Mouse (Mus musculus) MEL (cell line): ENCODE measurements around the gene Kif5a. TPM values are rescaled to one million over a fixed set of nuclear protein-coding genes. Genes with fewer than 3 reads are reported as not detected.

Experiments
- DNase-seq: peaks from one replicate; pipeline ENCODE4 v3.0.0; 2011; ENCODE audit warnings: low read depth, low spot score
- H3K27ac ChIP-seq: 2 replicates; pipeline ENCODE4 v1.5.1; 2012; ENCODE audit warnings: low read depth, mild to moderate bottlenecking, control low read depth, low read length, moderate library complexity; ENCODE audit not compliant: control insufficient read depth
- H3K27me3 ChIP-seq, 2 experiments: fragments of 150-350 bp in 1 of 2; sonication (generic) in 1 of 2; 2 replicates each; pipeline ENCODE4 v1.6.1; 2012; ENCODE audit warnings: low read length in 2 of 2, mild to moderate bottlenecking in 2 of 2, improper control_type of control experiment in 1 of 2, moderate library complexity in 1 of 2; ENCODE audit not compliant: insufficient read depth in 2 of 2, control insufficient read depth in 1 of 2
- H3K36me3 ChIP-seq, 2 experiments: 2 replicates each; pipeline ENCODE4 v1.6.1; 2012 to 2014; ENCODE audit warnings: low read length in 2 of 2, improper control_type of control experiment in 1 of 2, inconsistent platforms in 1 of 2, mild to moderate bottlenecking in 1 of 2; ENCODE audit not compliant: insufficient read depth in 2 of 2, control insufficient read depth in 1 of 2
- H3K4me1 ChIP-seq, 2 experiments: fragments of 150-350 bp in 1 of 2; sonication (generic) in 1 of 2; 2 replicates each; pipeline ENCODE4 v1.6.1; 2012; ENCODE audit warnings: low read length in 2 of 2, improper control_type of control experiment in 1 of 2, mild to moderate bottlenecking in 1 of 2; ENCODE audit not compliant: insufficient read depth in 2 of 2, control insufficient read depth in 1 of 2
- H3K4me3 ChIP-seq, 2 experiments: fragments of 150-350 bp in 1 of 2; sonication (generic) in 1 of 2; 2 replicates each; pipeline ENCODE4 v1.5.1; 2012; ENCODE audit warnings: low read depth in 2 of 2, low read length in 2 of 2, mild to moderate bottlenecking in 2 of 2, moderate library complexity in 2 of 2, control low read depth in 1 of 2, improper control_type of control experiment in 1 of 2; ENCODE audit not compliant: control insufficient read depth in 1 of 2, insufficient read depth in 1 of 2
- H3K79me2 ChIP-seq: 2 replicates; pipeline ENCODE4 v1.6.1; 2012; ENCODE audit warnings: mild to moderate bottlenecking, low read length, moderate library complexity; ENCODE audit not compliant: control insufficient read depth, poor library complexity, insufficient read depth
- H3K9ac ChIP-seq: 2 replicates; pipeline ENCODE4 v1.6.1; 2012; ENCODE audit warnings: low read depth, mild to moderate bottlenecking, control low read depth, low read length, moderate library complexity; ENCODE audit not compliant: control insufficient read depth, poor library complexity, severe bottlenecking
- H3K9me3 ChIP-seq: fragments of 150-350 bp; sonication (generic); replicated peaks from 2 replicates; pipeline ENCODE4 v1.6.1; 2012; ENCODE audit warnings: mild to moderate bottlenecking, low read length, improper control_type of control experiment, moderate library complexity; ENCODE audit not compliant: insufficient read depth
- BHLHE40 ChIP-seq: IDR thresholded peaks from 2 replicates; pipeline ENCODE4 v1.6.1; 2012; ENCODE audit warnings: low read depth, mild to moderate bottlenecking, inconsistent platforms, low read length, improper control_type of control experiment, borderline replicate concordance
- CHD1 ChIP-seq: IDR thresholded peaks from 2 replicates; pipeline ENCODE4 v1.6.1; 2012; ENCODE audit warnings: low read depth, mild to moderate bottlenecking, inconsistent platforms, low read length, improper control_type of control experiment
- CHD2 ChIP-seq: IDR thresholded peaks from 2 replicates; pipeline ENCODE4 v1.6.1; 2011; ENCODE audit warnings: low read length, improper control_type of control experiment
- CTCF ChIP-seq, 3 experiments: IDR thresholded peaks in 2 of 3; conservative IDR thresholded peaks in 1 of 3; 2 replicates each; pipeline ENCODE4 v1.5.1; 2011 to 2012; ENCODE audit warnings: low read length in 3 of 3, low read depth in 2 of 3, mild to moderate bottlenecking in 2 of 3, improper control_type of control experiment in 1 of 3, inconsistent platforms in 1 of 3, mixed read lengths in 1 of 3, moderate library complexity in 1 of 3; ENCODE audit not compliant: control insufficient read depth in 1 of 3, insufficient read depth in 1 of 3, poor library complexity in 1 of 3, severe bottlenecking in 1 of 3
- E2F4 ChIP-seq: IDR thresholded peaks from 2 replicates; pipeline ENCODE4 v1.6.1; 2011; ENCODE audit warnings: low read depth, low read length, improper control_type of control experiment, borderline replicate concordance
- EP300 ChIP-seq, 2 experiments: IDR thresholded peaks; 2 replicates each; pipeline ENCODE4 v1.6.1; 2011; ENCODE audit warnings: improper control_type of control experiment in 2 of 2, low read length in 2 of 2, low read depth in 1 of 2, mild to moderate bottlenecking in 1 of 2
- ETS1 ChIP-seq: IDR thresholded peaks from 2 replicates; pipeline ENCODE4 v1.6.1; 2012; ENCODE audit warnings: low read depth, mild to moderate bottlenecking, inconsistent platforms, low read length, improper control_type of control experiment, moderate library complexity
- GATA1 ChIP-seq: IDR thresholded peaks from 2 replicates; pipeline ENCODE4 v1.6.1; 2011; ENCODE audit warnings: low read depth, low read length, improper control_type of control experiment
- JUND ChIP-seq: IDR thresholded peaks from 2 replicates; pipeline ENCODE4 v1.6.1; 2011; ENCODE audit warnings: low read depth, mild to moderate bottlenecking, improper control_type of control experiment, low read length
- MAFK ChIP-seq: IDR thresholded peaks from 2 replicates; pipeline ENCODE4 v1.6.1; 2011; ENCODE audit warnings: low read depth, mild to moderate bottlenecking, low read length, improper control_type of control experiment, borderline replicate concordance
- MAZ ChIP-seq: IDR thresholded peaks from 2 replicates; pipeline ENCODE4 v1.6.1; 2012; ENCODE audit warnings: low read depth, mild to moderate bottlenecking, inconsistent platforms, low read length, improper control_type of control experiment
- MEF2A ChIP-seq: IDR thresholded peaks from 2 replicates; pipeline ENCODE4 v1.6.1; 2014; ENCODE audit warnings: low read depth, mild to moderate bottlenecking, inconsistent platforms, low read length, improper control_type of control experiment; ENCODE audit not compliant: poor library complexity, insufficient replicate concordance, severe bottlenecking; ENCODE audit errors: extremely low read depth
- MXI1 ChIP-seq: IDR thresholded peaks from 2 replicates; pipeline ENCODE4 v1.6.1; 2011; ENCODE audit warnings: mild to moderate bottlenecking, low read depth, low read length, improper control_type of control experiment
- MYB ChIP-seq: IDR thresholded peaks from 2 replicates; pipeline ENCODE4 v1.6.1; 2011; ENCODE audit warnings: mild to moderate bottlenecking, low read depth, low read length, improper control_type of control experiment
- MYC ChIP-seq: IDR thresholded peaks from 2 replicates; pipeline ENCODE4 v1.6.1; 2011; ENCODE audit warnings: low read depth, mild to moderate bottlenecking, low read length, improper control_type of control experiment, moderate library complexity
- NRF1 ChIP-seq: IDR thresholded peaks from 2 replicates; pipeline ENCODE4 v1.6.1; 2014; ENCODE audit warnings: low read depth, mild to moderate bottlenecking, inconsistent platforms, low read length, improper control_type of control experiment, moderate library complexity; ENCODE audit not compliant: poor library complexity, insufficient read depth, severe bottlenecking
- POLR2AphosphoS2 ChIP-seq: IDR thresholded peaks from 2 replicates; pipeline ENCODE4 v1.6.1; 2011; ENCODE audit warnings: low read length, improper control_type of control experiment
- POLR2AphosphoS5 ChIP-seq: IDR thresholded peaks from 2 replicates; pipeline ENCODE4 v1.6.1; 2012; ENCODE audit warnings: low read depth, borderline replicate concordance, mild to moderate bottlenecking, inconsistent platforms, low read length, moderate library complexity, mixed read lengths
- RCOR1 ChIP-seq: IDR thresholded peaks from 2 replicates; pipeline ENCODE4 v1.6.1; 2012; ENCODE audit warnings: low read depth, mild to moderate bottlenecking, inconsistent platforms, low read length, improper control_type of control experiment
- SIN3A ChIP-seq: IDR thresholded peaks from 2 replicates; pipeline ENCODE4 v1.6.1; 2012; ENCODE audit warnings: low read length, improper control_type of control experiment, inconsistent platforms
- TBP ChIP-seq: IDR thresholded peaks from 2 replicates; pipeline ENCODE4 v1.8.0; 2011; ENCODE audit warnings: low read depth, low read length, improper control_type of control experiment
- USF1 ChIP-seq: IDR thresholded peaks from 2 replicates; pipeline ENCODE4 v1.6.1; 2014; ENCODE audit warnings: low read depth, mild to moderate bottlenecking, inconsistent platforms, low read length, improper control_type of control experiment, moderate library complexity
- ZC3H11A ChIP-seq: IDR thresholded peaks from 2 replicates; pipeline ENCODE4 v1.6.1; 2012; ENCODE audit warnings: low read depth, mild to moderate bottlenecking, inconsistent platforms, low read length, improper control_type of control experiment
- ZKSCAN1 ChIP-seq: IDR thresholded peaks from 2 replicates; pipeline ENCODE4 v1.6.1; 2012; ENCODE audit warnings: low read depth, mild to moderate bottlenecking, inconsistent platforms, low read length, improper control_type of control experiment, moderate library complexity
- ZMIZ1 ChIP-seq: IDR thresholded peaks from 2 replicates; pipeline ENCODE4 v1.6.1; 2012; ENCODE audit warnings: low read depth, mild to moderate bottlenecking, inconsistent platforms, low read length, improper control_type of control experiment, moderate library complexity
- ZNF384 ChIP-seq: IDR thresholded peaks from 2 replicates; pipeline ENCODE4 v1.6.1; 2012; ENCODE audit warnings: low read depth, mild to moderate bottlenecking, inconsistent platforms, low read length, improper control_type of control experiment
- polyA plus RNA-seq, 2 experiments: library from polyadenylated mRNA; stranded (reverse) in 1 of 2; unstranded in 1 of 2; fragments of >175 nt in 1 of 2; fragments of >200 nt in 1 of 2; gene quantifications; 2 replicates each; pipeline versions ENCODE4 v1.2.1 to v1.2.4; 2012; ENCODE audit warnings: low replicate concordance in 2 of 2, low read depth in 1 of 2; ENCODE audit not compliant: insufficient read length in 2 of 2, insufficient read depth in 1 of 2, missing spikeins in 1 of 2
- total RNA-seq: library from RNA; depleted of rRNA; stranded (reverse); fragments of 300-350 nt; gene quantifications from 2 replicates; pipeline ENCODE4 v1.2.3, GENCODE M21; 2012

Gene Kif5a
- total and polyA plus RNA-seq, 3 experiments: 0.42 to 1.3 TPM; not detected in 1

- TF ChIP-seq ZC3H11A (no peak), MYC (no peak), BHLHE40 (no peak), SIN3A (peak; percentile 72), MAZ (peak; percentile 73), EP300 (IDR thresholded peaks at IDR 0.05; ENCODE audit: low read depth in 1 of 2, low read length in 2 of 2) (peak; percentile 36 to 44; a peak in 2 of 4 replicates), NRF1 (no peak), MYB (no peak), MAFK (no peak), JUND (no peak), CHD2 (no peak), ZNF384 (peak; percentile 97), RCOR1 (peak; percentile 83), ZKSCAN1 (no peak; the same call in 1 of the 2 replicates), TBP (0 out of 2 replicates have a peak, but pooled peaks have one; percentile 41)
These were observed 68.5 kb downstream of the Kif5a start (continued) for GRCm38 (mm10) chr10:127194428-127195327.

GRCm38 (mm10) chr10:127193011-127193410 is 70.1 kb downstream of the Kif5a start:
- H3K4me3 ChIP-seq: no peak overlapping the region

More at GRCm38 (mm10) chr10:127193011-127193410, 70.1 kb downstream of the Kif5a start:
- Histone ChIP-seq H3K79me2 (peaks cover 11% of the 10 kb centered on the region; the same call in 1 of the 2 replicates), H3K27me3 (no peaks in the 10 kb centered on the region), H3K9ac (no peak overlapping the region), H3K4me1 (peaks cover 4 to 30% of the 10 kb centered on the region in 2 experiments; a peak in 3 of 4 replicates), H3K27ac (peak overlapping the region; percentile 1; the same call in 1 of the 2 replicates), H3K36me3 (peaks cover 0 to 30% of the 10 kb centered on the region in 2 experiments; a peak in 2 of 4 replicates), H3K9me3 (no peaks in the 10 kb centered on the region)
- no peak for TF ChIP-seq TBP
- no peak for TF ChIP-seq MEF2A
- no peak for TF ChIP-seq ETS1
- TF ChIP-seq USF1: no peak
- TF ChIP-seq E2F4: no peak
- TF ChIP-seq CHD1: no peak
- no peak for TF ChIP-seq GATA1
- TF ChIP-seq POLR2AphosphoS2: no peak
- no peak for TF ChIP-seq JUND
- no peak for TF ChIP-seq MXI1
- TF ChIP-seq RCOR1: no peak
- no peak for TF ChIP-seq EP300 (IDR thresholded peaks at IDR 0.05; ENCODE audit: low read depth in 1 of 2, low read length in 2 of 2)
- no peak for TF ChIP-seq ZMIZ1
- no peak for TF ChIP-seq MYB
- no peak for TF ChIP-seq MAFK
- no peak for TF ChIP-seq POLR2AphosphoS5
- TF ChIP-seq CTCF (IDR thresholded peaks at IDR 0.05 in 2 of 3, conservative IDR thresholded peaks at IDR 0.05 in 1 of 3; ENCODE audit: control insufficient read depth in 1 of 3, insufficient read depth in 1 of 3, low read depth in 2 of 3, low read length in 3 of 3, poor library complexity in 1 of 3, severe bottlenecking in 1 of 3): no peak
- no peak for DNase-seq
